Mouse (Mus musculus): Measurements from ENCODE around the gene Dld. TPM values are rescaled to one million over a fixed set of nuclear protein-coding genes. Genes with fewer than 3 reads are reported as not detected.

Gene Dld
- polyA plus RNA-seq, 1 experiment, result 65.3 TPM

DNA sequence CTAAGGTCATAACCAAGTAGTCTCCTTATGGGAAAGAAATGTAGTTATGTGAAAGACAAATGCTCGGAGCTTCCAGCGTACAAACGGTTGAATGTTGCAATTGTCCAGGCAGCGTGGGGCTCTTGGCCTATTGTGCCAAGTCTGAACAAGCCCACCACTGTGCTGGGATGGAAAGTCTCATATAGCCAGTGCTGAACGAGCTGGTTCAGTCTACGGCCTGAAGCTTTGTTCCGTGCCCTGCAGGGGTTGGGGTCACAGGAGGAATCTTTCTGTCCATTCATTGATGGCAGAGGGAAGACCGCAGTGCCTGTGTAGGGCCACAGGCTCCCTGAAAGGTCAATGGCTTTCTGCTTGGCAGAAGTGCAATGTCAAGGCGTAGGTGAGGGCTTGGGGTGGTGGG, 40.6 kb downstream of the Dld start:
- H3K4me3 ChIP-seq (ENCODE audit: insufficient read depth, low read length), result no peak overlapping the region
- TF ChIP-seq CTCF (IDR thresholded peaks at IDR 0.05; ENCODE audit: low read depth, low read length) (no peak), POLR2A (IDR thresholded peaks at IDR 0.05; ENCODE audit: borderline replicate concordance, low read depth, low read length) (no peak)
- H3K4me1 ChIP-seq (ENCODE audit: control insufficient read depth, insufficient read depth, low read length), result no peaks in the 10 kb centered on the region
- H3K27ac ChIP-seq (ENCODE audit: insufficient read depth, low read depth, low read length), result no peak overlapping the region

DNA sequence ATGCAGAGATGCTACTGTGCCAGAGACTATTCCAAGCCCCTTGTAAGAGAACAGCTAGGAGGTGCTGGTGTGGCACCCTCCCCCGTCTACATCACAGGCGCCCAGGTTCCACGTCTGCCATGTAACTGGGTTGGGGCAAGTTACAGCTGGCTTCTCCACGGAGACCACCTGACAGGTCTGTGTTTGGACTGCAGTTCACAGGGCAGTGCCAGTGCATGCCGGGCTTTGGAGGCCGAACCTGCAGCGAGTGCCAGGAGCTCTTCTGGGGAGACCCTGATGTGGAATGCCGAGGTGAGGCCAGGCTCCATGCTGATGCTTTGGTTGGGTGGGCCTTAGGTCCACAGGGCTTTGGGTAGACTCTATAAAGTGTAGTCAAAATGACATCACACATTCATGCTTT, 43.5 kb downstream of the Dld start:
- no peak for TF ChIP-seq CTCF (IDR thresholded peaks at IDR 0.05; ENCODE audit: low read depth, low read length)
- TF ChIP-seq POLR2A (IDR thresholded peaks at IDR 0.05; ENCODE audit: borderline replicate concordance, low read depth, low read length), result no peak
- H3K4me3 ChIP-seq (ENCODE audit: insufficient read depth, low read length), result no peak overlapping the region
- H3K27ac ChIP-seq (ENCODE audit: insufficient read depth, low read depth, low read length), result no peak overlapping the region
- no peaks in the 10 kb centered on the region for H3K4me1 ChIP-seq (ENCODE audit: control insufficient read depth, insufficient read depth, low read length)

DNA sequence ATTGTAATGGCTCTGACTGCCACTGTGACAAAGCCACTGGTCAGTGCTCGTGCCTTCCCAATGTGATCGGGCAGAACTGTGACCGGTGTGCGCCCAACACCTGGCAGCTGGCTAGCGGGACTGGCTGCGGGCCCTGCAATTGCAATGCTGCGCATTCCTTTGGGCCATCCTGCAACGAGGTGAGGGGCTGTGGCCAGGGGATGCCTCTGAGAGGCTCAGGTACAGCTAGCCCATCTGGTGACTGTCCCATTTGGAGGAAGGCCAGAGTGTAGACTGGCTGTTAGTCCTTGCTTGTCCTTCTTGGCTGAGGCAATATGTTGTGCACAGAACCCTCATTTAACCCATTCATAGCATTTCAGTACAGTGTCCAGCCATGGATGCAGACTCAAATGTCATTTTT, 44.2 kb downstream of the Dld start:
- no peak overlapping the region for H3K4me3 ChIP-seq (ENCODE audit: insufficient read depth, low read length)
- no peak overlapping the region for H3K27ac ChIP-seq (ENCODE audit: insufficient read depth, low read depth, low read length)
- TF ChIP-seq POLR2A (IDR thresholded peaks at IDR 0.05; ENCODE audit: borderline replicate concordance, low read depth, low read length), result no peak
- TF ChIP-seq CTCF (IDR thresholded peaks at IDR 0.05; ENCODE audit: low read depth, low read length), result no peak
- no peaks in the 10 kb centered on the region for H3K4me1 ChIP-seq (ENCODE audit: control insufficient read depth, insufficient read depth, low read length)

DNA sequence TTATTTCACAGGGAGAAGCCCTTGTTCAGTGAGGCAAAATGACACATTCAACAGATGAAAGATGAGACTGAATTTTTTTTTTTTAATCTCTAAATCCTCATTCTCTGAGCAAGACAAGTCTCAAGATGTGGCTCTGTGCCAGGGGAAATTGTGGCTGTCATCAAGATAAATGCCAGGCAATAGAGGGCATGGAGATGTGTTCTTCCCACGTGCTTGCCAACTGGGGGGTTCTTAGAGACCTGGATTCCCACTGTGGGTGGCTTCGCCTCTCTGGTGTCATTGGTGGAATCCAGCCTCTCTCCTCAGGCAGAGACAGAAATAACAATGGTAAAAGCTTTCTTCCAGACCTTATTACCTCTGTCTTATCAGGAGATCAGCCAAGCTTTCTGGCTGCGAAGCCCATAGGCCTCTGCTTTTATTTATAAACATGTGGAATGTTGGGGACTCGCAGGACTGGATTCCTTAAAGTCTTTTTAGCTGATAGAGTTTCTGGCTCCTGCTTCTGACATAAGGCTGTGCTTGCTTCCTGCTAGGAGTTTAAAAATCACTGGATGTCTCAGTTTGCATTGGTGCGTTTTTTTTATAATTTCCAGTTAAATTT, 45.1 kb downstream of the Dld start:
- no peaks in the 10 kb centered on the region for H3K4me1 ChIP-seq (ENCODE audit: control insufficient read depth, insufficient read depth, low read length)
- no peak overlapping the region for H3K27ac ChIP-seq (ENCODE audit: insufficient read depth, low read depth, low read length)
- no peak for TF ChIP-seq CTCF (IDR thresholded peaks at IDR 0.05; ENCODE audit: low read depth, low read length)
- no peak for TF ChIP-seq POLR2A (IDR thresholded peaks at IDR 0.05; ENCODE audit: borderline replicate concordance, low read depth, low read length)
- no peak overlapping the region for H3K4me3 ChIP-seq (ENCODE audit: insufficient read depth, low read length)

DNA sequence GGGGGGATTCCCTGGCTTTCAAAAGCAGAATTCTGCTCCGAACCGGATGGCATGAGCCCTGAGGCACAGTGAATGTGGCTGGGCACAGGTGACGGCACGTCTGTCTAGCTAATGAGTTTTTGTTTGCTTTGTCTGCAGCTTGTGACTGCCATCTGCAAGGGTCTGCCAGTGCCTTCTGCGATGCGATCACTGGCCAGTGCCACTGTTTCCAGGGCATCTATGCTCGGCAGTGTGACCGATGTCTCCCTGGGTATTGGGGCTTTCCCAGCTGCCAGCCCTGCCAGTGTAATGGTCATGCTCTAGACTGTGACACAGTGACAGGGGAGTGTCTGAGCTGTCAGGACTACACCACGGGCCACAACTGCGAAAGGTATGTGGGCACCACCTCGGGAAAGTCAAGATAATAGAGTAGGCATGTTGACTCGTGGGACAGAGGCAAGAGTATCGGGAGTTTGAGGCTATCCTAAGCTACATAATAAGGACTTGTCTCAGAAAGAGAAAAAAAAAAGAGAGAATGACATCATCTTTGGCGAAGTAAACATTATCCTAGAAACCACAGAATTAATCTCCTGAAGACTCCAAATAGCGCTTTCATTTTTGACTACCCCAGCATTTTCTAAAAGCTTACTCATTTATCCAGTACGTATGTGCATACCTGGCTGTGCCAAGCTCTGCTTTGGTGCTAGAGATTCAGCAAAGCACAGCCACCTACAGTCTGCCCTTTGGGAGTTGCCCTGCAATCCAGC, 48.3 kb downstream of the Dld start:
- H3K27ac ChIP-seq (ENCODE audit: insufficient read depth, low read depth, low read length), result no peak overlapping the region
- TF ChIP-seq CTCF (IDR thresholded peaks at IDR 0.05; ENCODE audit: low read depth, low read length), result no peak
- TF ChIP-seq POLR2A (IDR thresholded peaks at IDR 0.05; ENCODE audit: borderline replicate concordance, low read depth, low read length), result no peak
- no peaks in the 10 kb centered on the region for H3K4me1 ChIP-seq (ENCODE audit: control insufficient read depth, insufficient read depth, low read length)
- H3K4me3 ChIP-seq (ENCODE audit: insufficient read depth, low read length), result no peak overlapping the region

DNA sequence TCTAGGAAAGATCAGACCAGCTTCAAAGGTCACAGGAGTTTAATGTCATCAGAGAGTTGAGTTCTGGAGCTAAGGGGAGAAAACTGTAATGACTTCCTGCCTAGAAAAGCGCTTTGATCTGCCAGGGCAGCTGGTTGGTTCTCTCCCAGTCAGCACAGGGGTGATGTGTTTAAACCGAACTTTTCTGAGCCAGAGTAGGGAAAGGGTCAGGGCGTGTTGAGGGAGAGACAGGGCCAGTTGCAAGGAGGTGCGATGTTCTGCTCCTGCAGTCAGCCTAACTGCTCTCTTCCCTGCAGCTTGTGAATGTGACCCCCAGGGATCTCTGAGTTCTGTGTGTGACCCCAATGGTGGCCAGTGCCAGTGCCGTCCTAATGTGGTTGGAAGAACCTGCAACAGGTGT, 49.0 kb downstream of the Dld start:
- TF ChIP-seq POLR2A (IDR thresholded peaks at IDR 0.05; ENCODE audit: borderline replicate concordance, low read depth, low read length), result no peak
- TF ChIP-seq CTCF (IDR thresholded peaks at IDR 0.05; ENCODE audit: low read depth, low read length), result no peak
- Histone ChIP-seq H3K27ac (ENCODE audit: insufficient read depth, low read depth, low read length) (no peak overlapping the region), H3K4me1 (ENCODE audit: control insufficient read depth, insufficient read depth, low read length) (no peaks in the 10 kb centered on the region), H3K4me3 (ENCODE audit: insufficient read depth, low read length) (no peak overlapping the region)

DNA sequence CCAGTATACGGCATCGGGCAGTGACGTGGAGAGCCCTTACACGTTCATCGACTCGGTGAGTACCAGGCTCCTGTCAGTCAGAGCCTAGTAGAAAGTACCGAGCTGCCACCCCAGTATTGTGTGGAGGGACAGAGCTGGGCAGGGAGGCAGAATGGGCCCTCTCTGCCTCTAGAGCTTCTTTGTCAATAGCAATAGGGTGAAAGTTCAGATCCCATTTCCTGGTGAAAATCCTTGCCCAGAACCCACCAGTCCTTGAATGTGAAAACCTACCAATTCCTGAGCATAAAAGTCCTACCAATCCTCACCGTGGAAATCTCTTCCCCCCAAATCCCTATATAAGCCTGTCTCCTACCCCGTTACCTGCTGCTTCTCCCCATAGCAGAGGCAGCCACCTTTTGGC, 51.0 kb downstream of the Dld start:
- Histone ChIP-seq H3K4me3 (ENCODE audit: insufficient read depth, low read length) (no peak overlapping the region), H3K4me1 (ENCODE audit: control insufficient read depth, insufficient read depth, low read length) (no peaks in the 10 kb centered on the region), H3K27ac (ENCODE audit: insufficient read depth, low read depth, low read length) (no peak overlapping the region)
- TF ChIP-seq POLR2A (IDR thresholded peaks at IDR 0.05; ENCODE audit: borderline replicate concordance, low read depth, low read length) (no peak), CTCF (IDR thresholded peaks at IDR 0.05; ENCODE audit: low read depth, low read length) (no peak)

DNA sequence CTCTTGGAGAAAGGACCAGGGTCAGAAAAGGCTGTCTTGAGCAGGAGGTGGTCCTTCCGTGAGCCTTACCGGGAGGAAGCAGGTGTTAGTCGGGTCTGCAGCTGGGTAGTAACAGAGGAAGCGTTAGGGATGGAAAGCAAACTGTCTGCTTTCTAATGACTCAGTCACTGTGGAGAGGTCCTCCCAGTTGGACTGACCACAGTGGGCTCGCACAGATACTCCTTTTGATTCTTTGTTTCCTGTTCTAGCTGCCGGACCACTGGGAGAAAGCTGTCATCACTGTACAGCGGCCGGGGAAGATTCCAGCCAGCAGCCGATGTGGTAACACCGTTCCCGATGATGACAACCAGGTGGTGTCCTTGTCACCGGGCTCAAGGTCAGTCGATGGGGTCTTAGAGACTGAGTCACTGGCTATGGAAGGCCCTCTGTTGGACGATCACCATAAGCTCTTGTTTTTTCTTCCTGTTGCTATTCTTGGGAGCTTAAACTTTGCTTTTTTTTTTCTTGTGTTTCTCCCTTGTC, 51.5 kb downstream of the Dld start:
- no peak for TF ChIP-seq POLR2A (IDR thresholded peaks at IDR 0.05; ENCODE audit: borderline replicate concordance, low read depth, low read length)
- TF ChIP-seq CTCF (IDR thresholded peaks at IDR 0.05; ENCODE audit: low read depth, low read length), result no peak
- Histone ChIP-seq H3K4me1 (ENCODE audit: control insufficient read depth, insufficient read depth, low read length) (no peaks in the 10 kb centered on the region), H3K27ac (ENCODE audit: insufficient read depth, low read depth, low read length) (no peak overlapping the region), H3K4me3 (ENCODE audit: insufficient read depth, low read length) (no peak overlapping the region)

DNA sequence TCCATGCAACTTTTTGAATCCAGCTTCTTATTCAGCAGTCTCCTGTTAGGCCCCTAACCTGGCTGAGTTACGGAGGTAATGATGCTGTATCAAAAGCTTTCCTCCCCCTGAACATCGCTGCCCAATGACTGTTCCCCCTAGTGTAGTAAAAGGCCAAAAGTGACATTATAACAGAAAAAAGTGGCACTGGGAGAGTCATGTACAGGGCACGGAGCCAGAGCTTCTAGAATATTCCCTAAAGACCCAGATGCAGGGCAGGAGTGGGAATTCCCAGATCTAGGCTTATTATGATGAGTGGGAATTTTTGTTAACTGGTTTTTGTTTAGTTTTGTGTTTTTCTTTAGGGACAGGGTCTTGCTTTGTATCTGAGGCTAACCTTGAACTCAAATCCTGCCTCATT, 52.1 kb downstream of the Dld start:
- Histone ChIP-seq H3K4me3 (ENCODE audit: insufficient read depth, low read length) (no peak overlapping the region), H3K4me1 (ENCODE audit: control insufficient read depth, insufficient read depth, low read length) (no peaks in the 10 kb centered on the region), H3K27ac (ENCODE audit: insufficient read depth, low read depth, low read length) (no peak overlapping the region)
- TF ChIP-seq CTCF (IDR thresholded peaks at IDR 0.05; ENCODE audit: low read depth, low read length) (no peak), POLR2A (IDR thresholded peaks at IDR 0.05; ENCODE audit: borderline replicate concordance, low read depth, low read length) (no peak)

DNA sequence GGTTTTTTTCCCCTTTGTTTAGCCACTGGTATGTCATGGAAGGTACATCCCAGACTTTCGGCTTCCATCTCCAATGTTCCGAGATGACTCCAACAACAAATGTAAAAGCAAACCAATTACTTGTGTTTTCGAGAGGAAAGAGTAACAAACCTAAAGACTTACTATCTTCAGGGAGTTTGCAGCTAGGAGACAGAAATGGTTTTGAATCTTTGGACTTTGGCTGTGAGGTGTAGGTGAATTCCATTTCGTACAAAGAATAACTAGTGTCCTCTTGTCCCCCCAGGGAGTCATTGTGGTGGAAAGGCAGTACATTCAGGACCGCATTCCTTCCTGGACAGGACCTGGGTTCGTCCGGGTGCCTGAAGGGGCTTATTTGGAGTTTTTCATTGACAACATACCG, 52.7 kb downstream of the Dld start:
- TF ChIP-seq POLR2A (IDR thresholded peaks at IDR 0.05; ENCODE audit: borderline replicate concordance, low read depth, low read length) (no peak), CTCF (IDR thresholded peaks at IDR 0.05; ENCODE audit: low read depth, low read length) (no peak)
- Histone ChIP-seq H3K27ac (ENCODE audit: insufficient read depth, low read depth, low read length) (no peak overlapping the region), H3K4me3 (ENCODE audit: insufficient read depth, low read length) (no peak overlapping the region), H3K4me1 (ENCODE audit: control insufficient read depth, insufficient read depth, low read length) (no peaks in the 10 kb centered on the region)

All from bone marrow macrophage, adult 2 months (primary cell).